Mouse (Mus musculus): Measurements from ENCODE around the gene 9430097D07Rik. TPM values are rescaled to one million over a fixed set of nuclear protein-coding genes. Genes with fewer than 3 reads are reported as not detected.

The 9430097D07Rik gene
- polyA plus RNA-seq, 1 experiment from 2014 or later = 0.14 TPM

GRCm38 (mm10) chr2:32527468-32527966, 48.0 kb downstream of the 9430097D07Rik start:
- ATAC-seq = no peak
- 75% methylated on average over 14 of the region's 14 CpGs for WGBS

GRCm38 (mm10) chr2:32525816-32526215, 49.7 kb downstream of the 9430097D07Rik start:
- Histone ChIP-seq H3K36me3 (ENCODE audit: control insufficient read depth, insufficient read depth) (no peaks in the 10 kb centered on the region), H3K27ac (ENCODE audit: low read depth, low read length) (peak overlapping the region; percentile 73; the same call in 1 of the 2 replicates), H3K9me3 (ENCODE audit: control insufficient read depth) (no peaks in the 10 kb centered on the region), H3K4me3 (ENCODE audit: low read depth, low read length) (no peak overlapping the region), H3K4me1 (replicated peaks; ENCODE audit: control insufficient read depth, insufficient read depth, low read length) (0 out of 2 replicates have a peak, but pooled peaks cover 6% of the 10 kb centered on the region), H3K4me2 (replicated peaks; ENCODE audit: low read depth) (no peak overlapping the region), H3K9ac (ENCODE audit: low read depth, low read length) (no peak overlapping the region), H3K27me3 (replicated peaks; ENCODE audit: control insufficient read depth, insufficient read depth, low read length) (no peaks in the 10 kb centered on the region)
- TF ChIP-seq CTCF (IDR thresholded peaks at IDR 0.05; ENCODE audit: low read depth) = no peak
- 82% methylated on average over 12 of the region's 12 CpGs for WGBS
- no peak for ATAC-seq

More at GRCm38 (mm10) chr2:32527468-32527966, 48.0 kb downstream of the 9430097D07Rik start:
- 0 out of 2 replicates have a peak, but pooled peaks cover 5% of the 10 kb centered on the region for H3K4me1 ChIP-seq (replicated peaks; ENCODE audit: control insufficient read depth, insufficient read depth, low read length)
- no peak overlapping the region for H3K4me3 ChIP-seq (ENCODE audit: low read depth, low read length)
- TF ChIP-seq CTCF (IDR thresholded peaks at IDR 0.05; ENCODE audit: low read depth) = no peak
- H3K27me3 ChIP-seq (replicated peaks; ENCODE audit: control insufficient read depth, insufficient read depth, low read length) = no peaks in the 10 kb centered on the region
- no peak overlapping the region for H3K27ac ChIP-seq (ENCODE audit: low read depth, low read length)
- no peaks in the 10 kb centered on the region for H3K9me3 ChIP-seq (ENCODE audit: control insufficient read depth)
- H3K4me2 ChIP-seq (replicated peaks; ENCODE audit: low read depth) = no peak overlapping the region
- no peaks in the 10 kb centered on the region for H3K36me3 ChIP-seq (ENCODE audit: control insufficient read depth, insufficient read depth)
- H3K9ac ChIP-seq (ENCODE audit: low read depth, low read length) = no peak overlapping the region

GRCm38 (mm10) chr2:32524536-32525031, 50.9 kb downstream of the 9430097D07Rik start:
- Histone ChIP-seq H3K4me2 (replicated peaks; ENCODE audit: low read depth) (peak overlapping the region; percentile 40), H3K9ac (ENCODE audit: low read depth, low read length) (no peak overlapping the region), H3K36me3 (ENCODE audit: control insufficient read depth, insufficient read depth) (no peaks in the 10 kb centered on the region), H3K27ac (ENCODE audit: low read depth, low read length) (peak overlapping the region; percentile 73), H3K27me3 (replicated peaks; ENCODE audit: control insufficient read depth, insufficient read depth, low read length) (no peaks in the 10 kb centered on the region), H3K9me3 (ENCODE audit: control insufficient read depth) (no peaks in the 10 kb centered on the region), H3K4me3 (ENCODE audit: low read depth, low read length) (no peak overlapping the region), H3K4me1 (replicated peaks; ENCODE audit: control insufficient read depth, insufficient read depth, low read length) (0 out of 2 replicates have a peak, but pooled peaks cover 6% of the 10 kb centered on the region)
- 37% methylated on average over 13 of the region's 13 CpGs for WGBS
- no peak for TF ChIP-seq CTCF (IDR thresholded peaks at IDR 0.05; ENCODE audit: low read depth)
- peak; percentile 92 for ATAC-seq

Other genes starting within 250 kb of the 9430097D07Rik start
- gene Ciz1, start 223.4 kb downstream of the 9430097D07Rik start, polyA plus RNA-seq (2015; fragmentation: Nextera tagmentation; extraction: Ambion mirVana) = 20.1 and 20.7 TPM in 2 replicates
- gene Dnm1, start 222.3 kb downstream of the 9430097D07Rik start, polyA plus RNA-seq (2015; fragmentation: Nextera tagmentation; extraction: Ambion mirVana) = 23.5 and 30.0 TPM in 2 replicates
- 95.0 and 100 TPM in 2 replicates for gene 1110008P14Rik, start 193.7 kb downstream of the 9430097D07Rik start, polyA plus RNA-seq (2015; fragmentation: Nextera tagmentation; extraction: Ambion mirVana)
- gene Lcn2, start 187.4 kb downstream of the 9430097D07Rik start, polyA plus RNA-seq (2015; fragmentation: Nextera tagmentation; extraction: Ambion mirVana) = 4.8 and 5.4 TPM in 2 replicates
- 47.3 and 49.4 TPM in 2 replicates for gene Ptges2, start 179.8 kb downstream of the 9430097D07Rik start, polyA plus RNA-seq (2015; fragmentation: Nextera tagmentation; extraction: Ambion mirVana)
- 2.9 and 3.2 TPM in 2 replicates for gene Naif1, start 125.2 kb downstream of the 9430097D07Rik start, polyA plus RNA-seq (2015; fragmentation: Nextera tagmentation; extraction: Ambion mirVana)
- 45.1 and 52.6 TPM in 2 replicates for gene Slc25a25, start 124.2 kb downstream of the 9430097D07Rik start, polyA plus RNA-seq (2015; fragmentation: Nextera tagmentation; extraction: Ambion mirVana)
- 18.0 and 18.4 TPM in 2 replicates for gene Fam102a, start 40.4 kb downstream of the 9430097D07Rik start, polyA plus RNA-seq (2015; fragmentation: Nextera tagmentation; extraction: Ambion mirVana)
- 120 and 124 TPM in 2 replicates for gene Dpm2, start 4.8 kb downstream of the 9430097D07Rik start, polyA plus RNA-seq (2015; fragmentation: Nextera tagmentation; extraction: Ambion mirVana)
- gene Pip5kl1, start 887 bp downstream of the 9430097D07Rik start, polyA plus RNA-seq (2015; fragmentation: Nextera tagmentation; extraction: Ambion mirVana) = not detected in 2 replicates
- gene St6galnac4, start 11.4 kb upstream of the 9430097D07Rik start, polyA plus RNA-seq (2015; fragmentation: Nextera tagmentation; extraction: Ambion mirVana) = 5.7 and 6.6 TPM in 2 replicates
- 8.3 and 9.1 TPM in 2 replicates for gene St6galnac6, start 24.0 kb upstream of the 9430097D07Rik start, polyA plus RNA-seq (2015; fragmentation: Nextera tagmentation; extraction: Ambion mirVana)
- 10.5 and 12.1 TPM in 2 replicates for gene Ak1, start 46.1 kb upstream of the 9430097D07Rik start, polyA plus RNA-seq (2015; fragmentation: Nextera tagmentation; extraction: Ambion mirVana)
- gene Eng, start 70.9 kb upstream of the 9430097D07Rik start, polyA plus RNA-seq (2015; fragmentation: Nextera tagmentation; extraction: Ambion mirVana) = 32.2 and 34.1 TPM in 2 replicates
- 12.4 and 15.2 TPM in 2 replicates for gene Fpgs, start 128.5 kb upstream of the 9430097D07Rik start, polyA plus RNA-seq (2015; fragmentation: Nextera tagmentation; extraction: Ambion mirVana)
- gene Cdk9, start 137.4 kb upstream of the 9430097D07Rik start, polyA plus RNA-seq (2015; fragmentation: Nextera tagmentation; extraction: Ambion mirVana) = 54.0 and 62.2 TPM in 2 replicates
- 11.2 and 11.7 TPM in 2 replicates for gene Sh2d3c, start 145.4 kb upstream of the 9430097D07Rik start, polyA plus RNA-seq (2015; fragmentation: Nextera tagmentation; extraction: Ambion mirVana)
- 0.18 TPM in 2 replicates for gene 6330409D20Rik, start 165.3 kb upstream of the 9430097D07Rik start, polyA plus RNA-seq (2015; fragmentation: Nextera tagmentation; extraction: Ambion mirVana)
- 59.2 and 60.4 TPM in 2 replicates for gene Tor2a, start 181.6 kb upstream of the 9430097D07Rik start, polyA plus RNA-seq (2015; fragmentation: Nextera tagmentation; extraction: Ambion mirVana)
- 0.04 and 0.09 TPM in 2 replicates for gene Ttc16, start 199.9 kb upstream of the 9430097D07Rik start, polyA plus RNA-seq (2015; fragmentation: Nextera tagmentation; extraction: Ambion mirVana)
- 8.4 and 10.5 TPM in 2 replicates for gene Ptrh1, start 200.1 kb upstream of the 9430097D07Rik start, polyA plus RNA-seq (2015; fragmentation: Nextera tagmentation; extraction: Ambion mirVana)
- gene Cfap157, start 208.7 kb upstream of the 9430097D07Rik start, polyA plus RNA-seq (2015; fragmentation: Nextera tagmentation; extraction: Ambion mirVana) = 0.47 and 0.76 TPM in 2 replicates